Mouse (Mus musculus): ENCODE data around the gene Nin. TPM values are rescaled to one million over a fixed set of nuclear protein-coding genes. Genes with fewer than 3 reads are reported as not detected.
"Not testable (repeated sequence)": the region's sequence is repeated elsewhere in the genome, so short reads cannot be mapped to it uniquely, and the experiment has no call there.

The Nin gene
- 14.9 and 18.9 TPM in 2 replicates for polyA plus RNA-seq (2012; rRNA removed)

DNA sequence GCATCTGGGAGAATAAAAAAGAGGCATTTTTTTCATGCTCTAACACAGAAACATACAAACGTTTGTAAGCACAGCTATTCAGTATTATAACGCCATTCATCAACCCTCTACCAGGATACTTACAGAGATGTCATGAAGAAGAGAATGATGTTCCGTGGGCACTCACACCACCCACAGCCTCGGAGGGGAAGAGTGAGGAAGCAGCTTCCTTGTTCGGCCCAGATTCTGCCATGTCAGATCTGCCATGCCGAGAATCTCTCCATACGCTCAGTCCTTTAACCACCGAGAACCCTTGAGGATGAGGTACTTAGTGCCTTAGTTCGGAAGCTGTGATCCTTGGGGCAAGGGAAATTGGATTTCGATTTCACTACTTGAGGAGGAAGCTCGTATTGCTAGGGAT is at the start of gene Nin:
TSS of gene Nin (minus strand) at position 367 of the 400 bp plus-strand sequence.
- Histone ChIP-seq H3K4me3 (replicated peaks; ENCODE audit: extremely low read depth, low read depth, low read length) (no peak within 1 kb of the TSS), H3K4me1 (ENCODE audit: control insufficient read depth, insufficient read depth, low read length) (peaks cover 9% of the 10 kb centered on the region)
- no peak for TF ChIP-seq POLR2A (IDR thresholded peaks at IDR 0.05; ENCODE audit: borderline replicate concordance, extremely low read depth, low read depth, low read length)
- TF ChIP-seq CTCF (IDR thresholded peaks at IDR 0.05; ENCODE audit: insufficient read depth, low read length) = no peak
- DNase-seq = no peak
- 80% methylated on average over 11 of the region's 11 CpGs for WGBS

DNA sequence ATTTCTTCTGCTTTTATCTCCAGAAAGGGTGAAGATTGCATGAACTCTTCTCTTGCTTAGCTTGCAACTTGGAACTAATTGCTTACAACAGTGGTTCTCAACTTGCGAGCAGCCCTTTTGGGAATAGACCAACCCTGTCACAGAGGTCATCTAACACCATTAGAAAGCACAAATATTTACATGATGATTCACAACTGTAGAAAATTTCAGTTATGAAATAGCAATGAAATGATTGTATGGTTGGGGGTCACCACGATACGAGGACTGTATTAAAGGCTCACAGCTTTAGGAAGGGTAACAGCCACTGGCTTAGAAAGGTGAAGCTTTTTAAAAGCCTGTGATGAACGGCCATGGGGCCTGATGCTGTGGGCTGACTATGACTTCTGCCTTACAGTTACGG is 47.5 kb upstream of the Nin start:
- WGBS = 60% methylated on average over 5 of the region's 5 CpGs
- no peak for TF ChIP-seq POLR2A (IDR thresholded peaks at IDR 0.05; ENCODE audit: borderline replicate concordance, extremely low read depth, low read depth, low read length)
- no peak for TF ChIP-seq CTCF (IDR thresholded peaks at IDR 0.05; ENCODE audit: insufficient read depth, low read length)
- no peaks in the 10 kb centered on the region for H3K4me1 ChIP-seq (ENCODE audit: control insufficient read depth, insufficient read depth, low read length)
- H3K4me3 ChIP-seq (replicated peaks; ENCODE audit: extremely low read depth, low read depth, low read length) = no peak overlapping the region
- no peak for DNase-seq

DNA sequence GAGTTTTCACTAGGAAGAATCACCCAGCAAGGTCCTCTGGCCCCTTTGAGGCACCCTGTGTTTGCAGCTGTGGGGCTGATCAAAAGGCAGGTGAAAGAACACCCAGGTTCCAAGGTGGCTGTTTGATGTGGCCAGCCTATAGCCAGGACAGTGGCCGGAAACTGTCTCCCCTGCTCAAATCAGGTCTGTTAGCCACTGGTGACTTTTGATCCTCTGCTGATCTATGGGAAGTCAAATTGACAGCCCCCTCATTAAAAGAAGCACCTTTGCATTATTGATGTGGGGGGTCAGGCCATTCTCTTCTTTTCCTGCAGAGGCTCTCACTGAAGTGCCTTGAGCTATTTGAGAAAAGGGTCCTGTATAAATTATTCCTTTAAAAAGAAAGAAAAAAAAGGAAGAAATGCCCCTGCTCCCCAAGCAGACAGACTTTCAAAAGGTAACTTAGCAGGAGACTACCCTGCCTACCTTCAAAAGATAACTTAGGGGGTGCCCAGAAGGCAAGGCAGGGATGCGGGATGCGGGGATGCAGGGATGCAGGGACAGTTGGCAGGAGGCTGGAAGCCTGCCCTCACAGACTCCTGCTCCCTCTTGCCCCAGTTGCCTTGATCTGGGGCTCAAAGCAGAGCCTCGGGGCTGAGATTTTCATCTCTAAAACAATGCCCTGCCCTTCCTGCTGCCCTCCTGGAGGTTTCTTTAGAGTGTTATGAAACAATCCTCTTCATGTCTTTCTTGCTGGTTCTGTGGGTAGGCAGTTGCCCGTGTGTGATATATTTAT is 44.0 kb upstream of the Nin start:
- Histone ChIP-seq H3K4me1 (ENCODE audit: control insufficient read depth, insufficient read depth, low read length) (no peaks in the 10 kb centered on the region), H3K4me3 (replicated peaks; ENCODE audit: extremely low read depth, low read depth, low read length) (no peak overlapping the region)
- no peak for DNase-seq
- TF ChIP-seq POLR2A (IDR thresholded peaks at IDR 0.05; ENCODE audit: borderline replicate concordance, extremely low read depth, low read depth, low read length) (no peak), CTCF (IDR thresholded peaks at IDR 0.05; ENCODE audit: insufficient read depth, low read length) (no peak)
- WGBS = 60% methylated on average over 5 of the region's 5 CpGs

DNA sequence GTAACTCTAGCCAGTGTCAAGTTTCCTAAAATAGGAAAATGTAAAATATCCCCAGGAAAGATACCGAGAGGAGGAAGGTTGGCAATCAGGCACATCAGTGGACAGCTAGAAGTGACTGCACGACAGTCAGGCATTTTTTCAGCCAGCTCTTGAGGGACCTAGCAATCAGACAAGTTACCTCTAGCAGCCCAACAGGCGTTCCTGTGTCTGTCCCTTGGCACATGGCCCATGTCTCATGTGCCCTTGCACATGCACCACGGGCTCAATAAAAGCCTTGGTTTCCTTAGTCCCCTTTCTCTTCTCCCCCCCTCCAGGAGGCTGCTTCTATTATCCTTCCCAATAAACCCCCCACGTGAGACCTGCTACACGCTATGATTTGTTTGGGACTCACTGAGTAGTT is 42.7 kb upstream of the Nin start:
- TF ChIP-seq POLR2A (IDR thresholded peaks at IDR 0.05; ENCODE audit: borderline replicate concordance, extremely low read depth, low read depth, low read length) (no peak), CTCF (IDR thresholded peaks at IDR 0.05; ENCODE audit: insufficient read depth, low read length) (no peak)
- no peaks in the 10 kb centered on the region for H3K4me1 ChIP-seq (ENCODE audit: control insufficient read depth, insufficient read depth, low read length)
- WGBS = 74% methylated on average over 6 of the region's 6 CpGs
- H3K4me3 ChIP-seq (replicated peaks; ENCODE audit: extremely low read depth, low read depth, low read length) = no peak overlapping the region
- no peak for DNase-seq

DNA sequence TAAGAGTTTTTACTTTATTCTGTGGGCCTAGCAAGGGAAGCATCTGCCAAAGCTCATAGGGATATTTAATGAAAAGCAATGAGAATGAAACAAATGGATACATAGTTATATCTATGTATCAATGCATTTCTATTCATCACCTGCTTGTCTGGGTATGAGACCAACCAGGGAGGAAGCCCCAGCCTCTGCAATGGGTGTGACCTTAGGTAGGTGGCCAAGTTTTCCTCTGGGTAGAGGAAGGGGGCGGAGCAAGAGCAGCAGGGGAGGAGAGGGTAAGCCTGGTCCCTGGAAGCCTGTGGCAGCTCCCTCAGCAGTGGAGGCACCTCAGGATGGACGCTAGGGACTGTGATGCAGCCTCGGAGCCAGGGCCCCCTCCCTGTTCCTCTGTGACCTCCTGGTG is 40.3 kb upstream of the Nin start, which contains the start of gene Abhd12b:
TSS of gene Abhd12b (plus strand) at position 301 of the 400 bp plus-strand sequence.
- H3K4me3 ChIP-seq (replicated peaks; ENCODE audit: extremely low read depth, low read depth, low read length) = no peak within 1 kb of the TSS
- 68% methylated on average over 3 of the region's 3 CpGs for WGBS
- TF ChIP-seq CTCF (IDR thresholded peaks at IDR 0.05; ENCODE audit: insufficient read depth, low read length) (no peak), POLR2A (IDR thresholded peaks at IDR 0.05; ENCODE audit: borderline replicate concordance, extremely low read depth, low read depth, low read length) (no peak)
- H3K4me1 ChIP-seq (ENCODE audit: control insufficient read depth, insufficient read depth, low read length) = peaks cover under 1% of the 10 kb centered on the region; the same call in 1 of the 2 replicates
- DNase-seq = no peak

DNA sequence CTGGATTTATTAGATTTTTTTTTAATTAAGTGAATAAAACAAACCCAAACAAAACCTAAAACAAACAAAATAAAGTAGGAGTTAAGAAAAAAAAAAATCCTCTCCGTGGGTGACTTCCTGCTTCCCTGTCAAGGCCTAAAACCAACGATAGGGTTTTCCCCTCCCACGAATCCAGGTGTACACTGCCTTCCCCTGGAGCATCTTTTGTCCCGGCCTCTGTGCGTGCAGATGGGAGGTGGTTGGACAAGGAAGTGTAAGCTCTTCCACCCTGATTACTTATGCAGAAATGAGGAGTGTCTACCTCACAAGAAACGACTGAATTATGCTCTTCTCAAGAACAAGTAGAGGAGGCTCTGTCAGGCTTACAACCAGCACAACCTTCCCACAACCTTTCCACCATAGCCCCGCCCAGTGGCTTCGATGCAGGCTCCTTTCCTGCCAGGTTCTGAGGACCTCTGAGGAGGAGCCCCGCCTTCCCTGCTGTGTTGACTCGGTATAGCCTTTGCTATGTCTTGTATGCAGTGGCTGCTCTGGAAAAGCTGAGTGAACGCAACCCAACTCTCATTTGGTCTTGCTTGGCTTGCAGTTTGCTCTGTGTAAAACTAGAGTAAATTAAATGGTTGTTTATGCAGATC is 35.2 kb upstream of the Nin start:
- 26% methylated on average over 11 of the region's 11 CpGs for WGBS
- Histone ChIP-seq H3K4me3 (replicated peaks; ENCODE audit: extremely low read depth, low read depth, low read length) (no peak overlapping the region), H3K4me1 (ENCODE audit: control insufficient read depth, insufficient read depth, low read length) (peaks cover 24% of the 10 kb centered on the region)
- TF ChIP-seq CTCF (IDR thresholded peaks at IDR 0.05; ENCODE audit: insufficient read depth, low read length) (no peak), POLR2A (IDR thresholded peaks at IDR 0.05; ENCODE audit: borderline replicate concordance, extremely low read depth, low read depth, low read length) (no peak)
- peak; percentile 29 for DNase-seq

DNA sequence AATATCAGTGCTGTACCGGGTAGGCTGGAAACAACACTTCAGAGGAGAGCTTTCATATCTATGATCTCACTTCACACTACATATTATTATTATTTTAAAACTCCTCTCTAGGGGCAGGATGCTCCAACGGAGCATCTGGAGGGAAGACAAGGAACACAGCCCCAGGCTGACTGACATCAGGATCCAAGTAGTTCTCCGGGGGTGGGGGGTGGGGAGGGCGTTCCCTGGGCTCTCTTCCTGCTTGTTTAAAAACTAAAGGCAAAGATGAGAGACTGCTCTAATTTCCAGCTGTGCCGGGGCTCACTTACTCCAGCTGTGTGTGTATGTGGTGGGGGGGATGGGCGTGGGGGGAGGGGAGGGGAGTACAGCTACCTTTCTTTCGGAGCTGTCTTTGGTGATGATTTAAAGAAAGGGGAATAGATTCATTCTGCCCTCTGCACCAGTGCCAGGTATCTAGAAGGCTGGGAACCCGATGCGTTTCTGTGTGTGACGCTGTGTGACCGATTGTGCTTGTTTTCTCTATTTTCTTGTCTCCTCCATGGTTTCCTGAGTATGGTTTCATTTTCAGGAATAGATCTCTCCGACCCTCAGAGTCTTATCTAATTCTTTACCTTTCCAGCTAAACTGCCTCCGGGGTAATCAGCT is 34.6 kb upstream of the Nin start:
- peak overlapping the region; percentile 57 for H3K4me3 ChIP-seq (replicated peaks; ENCODE audit: extremely low read depth, low read depth, low read length)
- WGBS = 5% methylated on average over 13 of the region's 13 CpGs
- DNase-seq = no peak
- peaks cover 24% of the 10 kb centered on the region for H3K4me1 ChIP-seq (ENCODE audit: control insufficient read depth, insufficient read depth, low read length)
- TF ChIP-seq POLR2A (IDR thresholded peaks at IDR 0.05; ENCODE audit: borderline replicate concordance, extremely low read depth, low read depth, low read length) = no peak
- no peak for TF ChIP-seq CTCF (IDR thresholded peaks at IDR 0.05; ENCODE audit: insufficient read depth, low read length)

DNA sequence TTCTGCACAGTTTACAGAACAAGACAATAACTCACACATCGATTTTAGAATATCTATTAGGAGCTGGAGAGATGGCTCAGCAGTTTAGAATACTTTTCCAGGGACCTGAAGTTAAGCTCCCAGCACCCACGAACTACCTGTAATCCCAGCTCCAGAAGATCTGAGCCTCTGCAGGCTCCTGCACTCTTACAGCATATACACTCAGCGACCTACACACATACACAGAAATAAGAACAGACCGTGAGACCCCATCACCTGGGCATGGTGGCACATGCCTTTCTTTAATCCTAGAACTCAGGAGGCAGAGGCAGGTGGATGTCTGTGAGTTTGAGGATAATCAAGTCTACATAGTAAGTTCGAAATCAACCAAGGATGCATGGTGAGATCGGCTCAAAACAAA is 32.1 kb upstream of the Nin start:
- 85% methylated on average over 6 of the region's 6 CpGs for WGBS
- Histone ChIP-seq H3K4me3 (replicated peaks; ENCODE audit: extremely low read depth, low read depth, low read length) (no peak overlapping the region), H3K4me1 (ENCODE audit: control insufficient read depth, insufficient read depth, low read length) (peaks cover 28% of the 10 kb centered on the region)
- TF ChIP-seq CTCF (IDR thresholded peaks at IDR 0.05; ENCODE audit: insufficient read depth, low read length) = no peak
- no peak for TF ChIP-seq POLR2A (IDR thresholded peaks at IDR 0.05; ENCODE audit: borderline replicate concordance, extremely low read depth, low read depth, low read length)
- no peak for DNase-seq

DNA sequence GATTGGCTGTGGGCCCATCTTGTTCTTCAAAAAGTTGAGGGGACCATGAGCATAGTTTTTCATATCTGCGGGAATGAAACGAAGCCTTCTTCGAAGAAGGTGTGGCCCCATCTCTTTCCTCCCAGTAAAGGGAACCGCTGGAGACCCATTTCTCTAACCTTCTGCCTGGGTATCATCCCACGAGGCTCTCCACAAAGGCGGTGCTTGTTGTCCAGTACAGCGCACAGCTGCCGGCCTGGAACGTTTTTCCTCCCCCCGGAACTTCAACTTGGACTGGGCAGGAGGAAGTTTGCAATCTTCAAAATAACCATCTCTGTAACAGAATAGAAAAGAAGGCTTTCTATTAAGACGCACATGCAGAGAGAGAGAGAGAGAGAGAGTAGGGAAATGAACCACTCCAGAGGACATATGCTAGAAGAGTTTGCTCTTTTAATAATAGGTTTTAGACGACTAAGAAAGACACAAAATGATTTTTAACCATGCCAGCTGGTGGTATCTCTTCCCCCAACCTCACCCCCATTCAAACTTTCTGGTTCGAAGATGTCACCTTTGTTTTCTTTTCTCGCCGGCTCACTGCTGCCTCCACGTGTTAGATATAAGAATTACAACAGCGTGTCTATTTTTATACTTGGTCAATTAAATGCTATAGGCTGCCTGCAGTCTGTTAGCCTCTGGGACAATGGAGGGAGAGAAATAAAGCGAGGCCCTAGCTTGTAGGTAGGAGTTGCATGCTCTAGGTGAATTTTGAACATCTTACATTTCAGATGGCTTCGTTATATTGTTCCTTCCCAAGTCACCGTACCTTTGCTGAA is 31.3 kb upstream of the Nin start:
- TF ChIP-seq CTCF (IDR thresholded peaks at IDR 0.05; ENCODE audit: insufficient read depth, low read length) = peak; percentile 14; the same call in 1 of the 2 replicates
- TF ChIP-seq POLR2A (IDR thresholded peaks at IDR 0.05; ENCODE audit: borderline replicate concordance, extremely low read depth, low read depth, low read length) = no peak
- Histone ChIP-seq H3K4me1 (ENCODE audit: control insufficient read depth, insufficient read depth, low read length) (peaks cover 30% of the 10 kb centered on the region), H3K4me3 (replicated peaks; ENCODE audit: extremely low read depth, low read depth, low read length) (no peak overlapping the region)
- DNase-seq = peak; percentile 39
- 25% methylated on average over 20 of the region's 20 CpGs for whole genome bisulfite sequencing

DNA sequence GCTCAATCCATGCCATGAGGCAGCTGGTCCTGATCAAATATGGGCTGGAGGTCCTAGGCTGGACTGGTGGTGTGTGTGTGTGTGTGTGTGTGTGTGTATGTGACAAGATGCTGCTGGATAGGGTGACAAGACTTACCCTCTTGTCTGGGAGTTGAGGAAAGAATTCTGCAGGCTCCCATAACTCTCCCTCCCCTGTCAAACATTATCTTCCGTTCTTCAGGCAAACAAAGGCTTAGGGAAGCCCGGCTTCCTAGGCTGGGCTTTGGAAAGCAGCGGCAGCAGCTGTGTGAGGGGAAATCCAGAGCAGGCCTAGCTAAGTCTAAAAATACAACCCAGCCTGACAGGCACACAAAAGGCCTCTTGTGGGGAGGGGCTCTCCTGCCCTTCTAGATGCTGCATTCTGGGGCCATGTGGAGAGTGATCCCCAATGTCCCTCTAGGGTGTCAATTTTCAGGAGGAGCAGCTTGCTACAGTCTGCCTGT is 30.6 kb upstream of the Nin start:
- not testable (repeated sequence) for DNase-seq; H3K4me3 ChIP-seq (replicated peaks; ENCODE audit: extremely low read depth, low read depth, low read length)
- 15% methylated on average over 3 of the region's 3 CpGs for WGBS
- H3K4me1 ChIP-seq (ENCODE audit: control insufficient read depth, insufficient read depth, low read length) = peaks cover 30% of the 10 kb centered on the region
